Mouse (Mus musculus) lung, postnatal 0 days (tissue): Measurements from ENCODE around the gene Nnat.

Experiments
- CTCF ChIP-seq: IDR thresholded peaks from 2 replicates; pipeline ENCODE4 v1.5.1; 2016; ENCODE audit warnings: antibody characterized with exemption, mild to moderate bottlenecking
- EP300 ChIP-seq: IDR thresholded peaks from 2 replicates; pipeline ENCODE4 v1.6.1; 2016; ENCODE audit warnings: antibody characterized with exemption, mild to moderate bottlenecking, control low read depth

GRCm38 (mm10) chr2:157546686-157547085, 13.2 kb upstream of the Nnat start:
- TF ChIP-seq CTCF = no peak
- no peak for TF ChIP-seq EP300
